Mouse (Mus musculus): Measurements from ENCODE around the gene Adat3. TPM values are rescaled to one million over a fixed set of nuclear protein-coding genes. Genes with fewer than 3 reads are reported as not detected.

Adat3 gene
- total and polyA plus RNA-seq, 2 experiments: 0.28 to 5.5 TPM

DNA sequence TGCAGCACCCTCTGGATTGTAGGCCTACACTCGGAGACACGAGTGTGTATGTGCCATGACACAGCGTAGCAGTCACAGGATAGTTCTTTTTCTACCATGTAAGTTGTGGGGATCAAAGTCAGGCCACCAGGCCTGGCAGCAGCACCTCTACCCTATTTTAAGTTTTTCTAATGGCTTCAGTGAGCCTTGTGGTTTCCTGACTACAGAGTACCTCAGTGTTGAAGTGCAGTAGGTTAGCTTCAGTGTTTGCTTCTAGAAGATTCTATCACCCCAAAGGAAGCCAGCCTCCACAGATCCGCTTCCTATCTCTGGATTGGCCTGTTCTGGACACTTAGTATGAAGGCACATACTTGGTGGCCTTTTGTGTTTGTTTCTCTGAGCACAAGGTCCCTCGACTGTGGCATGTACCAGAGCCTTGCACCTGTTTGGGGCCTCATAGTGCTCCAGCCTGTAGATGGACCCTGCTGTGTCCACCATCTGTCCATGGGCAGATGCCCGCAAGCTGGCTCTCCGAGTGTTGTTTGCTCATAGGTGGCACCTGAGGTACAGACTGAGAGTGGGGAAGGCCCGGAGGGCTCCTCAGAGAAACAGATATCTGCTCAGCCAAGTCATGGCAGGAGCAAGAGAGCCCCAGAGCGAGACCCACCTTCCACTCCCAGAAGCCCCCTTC lies 7.6 kb downstream of the Adat3 start:
- Histone ChIP-seq H3K27me3 (ENCODE audit: control insufficient read depth, insufficient read depth, low read length) (no peaks in the 10 kb centered on the region), H3K4me1 (ENCODE audit: control insufficient read depth, insufficient read depth, low read length) (no peaks in the 10 kb centered on the region), H3K36me3 (ENCODE audit: control insufficient read depth, insufficient read depth, low read length) (no peaks in the 10 kb centered on the region), H3K4me3 (ENCODE audit: insufficient read depth, low read depth, low read length) (no peak overlapping the region), H3K79me2 (ENCODE audit: control insufficient read depth, insufficient read depth, low read length) (peaks cover 16% of the 10 kb centered on the region), H3K9ac (ENCODE audit: low read depth, low read length) (no peak overlapping the region), H3K27ac (replicated peaks; ENCODE audit: insufficient read depth, low read depth, low read length) (no peak overlapping the region)
- no peak for TF ChIP-seq CTCF (IDR thresholded peaks at IDR 0.05; ENCODE audit: low read depth, low read length)
- TF ChIP-seq POLR2A (IDR thresholded peaks at IDR 0.05; ENCODE audit: extremely low read depth, insufficient read depth, low read length): no peak
- WGBS: 92% methylated on average over 9 of the region's 9 CpGs
- DNase-seq (ENCODE audit: extremely low read depth, low read depth, low spot score): no peak

DNA sequence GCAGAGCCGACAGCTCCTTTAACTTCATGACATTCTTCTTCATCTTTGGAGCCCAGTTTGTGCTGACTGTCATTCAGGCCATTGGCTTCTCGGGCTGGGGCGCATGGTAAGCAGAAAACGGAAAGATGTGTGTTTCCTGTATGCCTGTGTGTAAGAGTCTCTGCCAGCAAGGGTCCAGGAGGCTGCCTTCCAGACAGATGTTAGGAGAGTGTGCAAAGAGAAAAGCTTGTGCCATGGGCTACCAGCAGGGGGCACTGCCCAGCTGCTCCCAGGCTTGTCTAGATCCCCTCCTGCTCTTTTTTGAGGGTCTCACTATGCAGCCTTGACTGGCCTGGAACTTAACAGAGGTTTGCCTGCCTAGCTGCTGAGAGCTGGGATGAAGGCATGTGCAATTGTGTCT lies 8.3 kb downstream of the Adat3 start:
- no peak for DNase-seq (ENCODE audit: extremely low read depth, low read depth, low spot score)
- Histone ChIP-seq H3K27me3 (ENCODE audit: control insufficient read depth, insufficient read depth, low read length) (no peaks in the 10 kb centered on the region), H3K4me3 (ENCODE audit: insufficient read depth, low read depth, low read length) (no peak overlapping the region), H3K79me2 (ENCODE audit: control insufficient read depth, insufficient read depth, low read length) (peaks cover 16% of the 10 kb centered on the region), H3K36me3 (ENCODE audit: control insufficient read depth, insufficient read depth, low read length) (no peaks in the 10 kb centered on the region), H3K27ac (replicated peaks; ENCODE audit: insufficient read depth, low read depth, low read length) (no peak overlapping the region), H3K4me1 (ENCODE audit: control insufficient read depth, insufficient read depth, low read length) (peaks cover under 1% of the 10 kb centered on the region; the same call in 1 of the 2 replicates), H3K9ac (ENCODE audit: low read depth, low read length) (no peak overlapping the region)
- peak; percentile 92 for TF ChIP-seq CTCF (IDR thresholded peaks at IDR 0.05; ENCODE audit: low read depth, low read length)
- TF ChIP-seq POLR2A (IDR thresholded peaks at IDR 0.05; ENCODE audit: extremely low read depth, insufficient read depth, low read length): no peak
- 52% methylated on average over 4 of the region's 4 CpGs for WGBS

- no peak overlapping the region for H3K4me3 ChIP-seq (ENCODE audit: insufficient read depth, low read depth, low read length)
- H3K36me3 ChIP-seq (ENCODE audit: control insufficient read depth, insufficient read depth, low read length): no peaks in the 10 kb centered on the region
- H3K27me3 ChIP-seq (ENCODE audit: control insufficient read depth, insufficient read depth, low read length): no peaks in the 10 kb centered on the region
- no peak for DNase-seq (ENCODE audit: extremely low read depth, low read depth, low spot score)
- H3K79me2 ChIP-seq (ENCODE audit: control insufficient read depth, insufficient read depth, low read length): peaks cover 8% of the 10 kb centered on the region
- WGBS: 93% methylated on average over 3 of the region's 3 CpGs
- H3K9ac ChIP-seq (ENCODE audit: low read depth, low read length): no peak overlapping the region
- H3K27ac ChIP-seq (replicated peaks; ENCODE audit: insufficient read depth, low read depth, low read length): no peak overlapping the region
- TF ChIP-seq CTCF (IDR thresholded peaks at IDR 0.05; ENCODE audit: low read depth, low read length) (no peak), POLR2A (IDR thresholded peaks at IDR 0.05; ENCODE audit: extremely low read depth, insufficient read depth, low read length) (no peak)
- H3K4me1 ChIP-seq (ENCODE audit: control insufficient read depth, insufficient read depth, low read length): peaks cover 6% of the 10 kb centered on the region; the same call in 1 of the 2 replicates
Measured at GRCm38 (mm10) chr10:80611905-80612304, 9.2 kb downstream of the Adat3 start.

GRCm38 (mm10) chr10:80613821-80614220 lies 11.1 kb downstream of the Adat3 start:
- WGBS: 53% methylated on average over 3 of the region's 3 CpGs
- Histone ChIP-seq H3K79me2 (ENCODE audit: control insufficient read depth, insufficient read depth, low read length) (no peaks in the 10 kb centered on the region), H3K4me1 (ENCODE audit: control insufficient read depth, insufficient read depth, low read length) (peaks cover 6% of the 10 kb centered on the region; the same call in 1 of the 2 replicates), H3K27me3 (ENCODE audit: control insufficient read depth, insufficient read depth, low read length) (no peaks in the 10 kb centered on the region), H3K9ac (ENCODE audit: low read depth, low read length) (no peak overlapping the region), H3K27ac (replicated peaks; ENCODE audit: insufficient read depth, low read depth, low read length) (no peak overlapping the region), H3K36me3 (ENCODE audit: control insufficient read depth, insufficient read depth, low read length) (no peaks in the 10 kb centered on the region), H3K4me3 (ENCODE audit: insufficient read depth, low read depth, low read length) (no peak overlapping the region)
- no peak for DNase-seq (ENCODE audit: extremely low read depth, low read depth, low spot score)
- TF ChIP-seq POLR2A (IDR thresholded peaks at IDR 0.05; ENCODE audit: extremely low read depth, insufficient read depth, low read length): no peak
- TF ChIP-seq CTCF (IDR thresholded peaks at IDR 0.05; ENCODE audit: low read depth, low read length): no peak

DNA sequence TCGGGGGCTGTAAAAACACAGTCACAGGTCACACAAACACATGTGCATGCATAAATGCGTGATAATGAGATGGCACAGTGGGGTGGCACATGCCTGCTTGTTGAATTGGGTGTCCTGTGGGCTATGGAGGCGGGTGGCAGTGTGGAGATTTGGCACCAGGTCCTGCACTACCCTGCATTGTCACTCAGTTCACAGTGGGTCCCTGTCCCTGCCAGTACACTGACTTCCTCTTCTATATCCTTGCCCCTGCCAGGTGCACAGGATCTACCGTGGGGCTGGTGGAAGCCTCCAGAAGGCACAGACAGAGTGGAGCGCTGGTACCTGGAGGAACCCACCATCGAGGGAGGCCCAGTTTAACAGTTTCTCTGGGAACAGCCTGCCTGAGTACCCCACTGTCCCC lies 11.7 kb downstream of the Adat3 start:
- Histone ChIP-seq H3K4me3 (ENCODE audit: insufficient read depth, low read depth, low read length) (no peak overlapping the region), H3K4me1 (ENCODE audit: control insufficient read depth, insufficient read depth, low read length) (peaks cover 6% of the 10 kb centered on the region; the same call in 1 of the 2 replicates), H3K27me3 (ENCODE audit: control insufficient read depth, insufficient read depth, low read length) (no peaks in the 10 kb centered on the region), H3K27ac (replicated peaks; ENCODE audit: insufficient read depth, low read depth, low read length) (no peak overlapping the region), H3K79me2 (ENCODE audit: control insufficient read depth, insufficient read depth, low read length) (no peaks in the 10 kb centered on the region), H3K36me3 (ENCODE audit: control insufficient read depth, insufficient read depth, low read length) (no peaks in the 10 kb centered on the region), H3K9ac (ENCODE audit: low read depth, low read length) (no peak overlapping the region)
- DNase-seq (ENCODE audit: extremely low read depth, low read depth, low spot score): no peak
- TF ChIP-seq CTCF (IDR thresholded peaks at IDR 0.05; ENCODE audit: low read depth, low read length): no peak
- no peak for TF ChIP-seq POLR2A (IDR thresholded peaks at IDR 0.05; ENCODE audit: extremely low read depth, insufficient read depth, low read length)
- WGBS: 91% methylated on average over 6 of the region's 6 CpGs

GRCm38 (mm10) chr10:80618181-80618580 lies 15.5 kb downstream of the Adat3 start:
- Histone ChIP-seq H3K4me3 (ENCODE audit: insufficient read depth, low read depth, low read length) (no peak overlapping the region), H3K27me3 (ENCODE audit: control insufficient read depth, insufficient read depth, low read length) (no peaks in the 10 kb centered on the region), H3K36me3 (ENCODE audit: control insufficient read depth, insufficient read depth, low read length) (no peaks in the 10 kb centered on the region), H3K27ac (replicated peaks; ENCODE audit: insufficient read depth, low read depth, low read length) (peak overlapping the region; percentile 39; the same call in 1 of the 2 replicates), H3K79me2 (ENCODE audit: control insufficient read depth, insufficient read depth, low read length) (peaks cover 6% of the 10 kb centered on the region; the same call in 1 of the 2 replicates), H3K9ac (ENCODE audit: low read depth, low read length) (no peak overlapping the region), H3K4me1 (ENCODE audit: control insufficient read depth, insufficient read depth, low read length) (peaks cover 13% of the 10 kb centered on the region; the same call in 1 of the 2 replicates)
- no peak for DNase-seq (ENCODE audit: extremely low read depth, low read depth, low spot score)
- TF ChIP-seq POLR2A (IDR thresholded peaks at IDR 0.05; ENCODE audit: extremely low read depth, insufficient read depth, low read length) (no peak), CTCF (IDR thresholded peaks at IDR 0.05; ENCODE audit: low read depth, low read length) (no peak)
- WGBS: 72% methylated on average over 9 of the region's 9 CpGs
